Mouse (Mus musculus) B cell, adult 2 months (primary cell): ENCODE measurements at regions not wholly inside any gene's neighbourhood (a gene's known extent, or its start where the extent isn't known, plus 50 kb on each side); places are given as distances from the start of the nearest gene placed in this dataset.

Source experiments
- DNase-seq, 2 experiments: peaks; one replicate each; pipeline ENCODE4 v3.0.0; 2022

GRCm38 (mm10) chr1:66099562-66100444 lies 75.3 kb upstream of the Map2 start:
- no peak for DNase-seq

- DNase-seq: no peak
Observed at GRCm38 (mm10) chr1:66101419-66101818, 73.7 kb upstream of the Map2 start.

GRCm38 (mm10) chr1:66104493-66104892 lies 70.6 kb upstream of the Map2 start:
- peak in 1 of 2 experiments; percentile 1 for DNase-seq

- no peak for DNase-seq
Observed at GRCm38 (mm10) chr1:66105206-66105605, 69.9 kb upstream of the Map2 start.

GRCm38 (mm10) chr1:66108051-66108450 lies 67.0 kb upstream of the Map2 start:
- DNase-seq: no peak

- DNase-seq: no peak
Observed at GRCm38 (mm10) chr1:66113916-66114315, 61.2 kb upstream of the Map2 start.

- no peak for DNase-seq
Observed at GRCm38 (mm10) chr1:66115330-66115729, 59.7 kb upstream of the Map2 start.
